Mouse (Mus musculus) heart, embryonic 10.5 days (tissue): ENCODE measurements around the gene Ndufb4. TPM values are rescaled to one million over a fixed set of nuclear protein-coding genes. Genes with fewer than 3 reads are reported as not detected.

Experiments used
- DNase-seq: peaks from one replicate; pipeline ENCODE4 v3.0.0-alpha.2; 2017; ENCODE audit warnings: low spot score
- H3K27ac ChIP-seq: fragments of 300-500 bp; sonication (generic); 2 replicates; pipeline ENCODE4 v1.5.1; 2016; ENCODE audit warnings: mild to moderate bottlenecking
- H3K27me3 ChIP-seq: fragments of 300-500 bp; sonication (generic); 2 replicates; pipeline ENCODE4 v1.6.1; 2016; ENCODE audit warnings: mild to moderate bottlenecking; ENCODE audit not compliant: poor library complexity, insufficient read depth, severe bottlenecking
- H3K36me3 ChIP-seq: fragments of 300-500 bp; sonication (generic); 2 replicates; pipeline ENCODE4 v1.6.1; 2016; ENCODE audit warnings: mild to moderate bottlenecking, moderate library complexity
- H3K4me1 ChIP-seq: fragments of 300-500 bp; sonication (generic); 2 replicates; pipeline ENCODE4 v1.6.1; 2016; ENCODE audit warnings: mild to moderate bottlenecking
- H3K4me3 ChIP-seq: fragments of 300-500 bp; sonication (generic); 2 replicates; pipeline ENCODE4 v1.5.1; 2016; ENCODE audit warnings: mild to moderate bottlenecking, moderate library complexity
- H3K9me3 ChIP-seq: fragments of 300-500 bp; sonication (generic); 2 replicates; pipeline ENCODE4 v1.6.1; 2016; ENCODE audit warnings: mild to moderate bottlenecking, moderate library complexity
- WGBS: fragments of 180-500 bp; shearing (Covaris S2); methylation state at CpG from one replicate; pipeline ENCODE4 v1.1.7; 2016; 5-methylcytosine and 5-hydroxymethylcytosine counted together
- polyA plus RNA-seq: library from polyadenylated mRNA; unstranded; fragments of >200 nt; fragmentation: Nextera tagmentation; extraction: Ambion mirVana; gene quantifications from 2 replicates; pipeline ENCODE4 v1.2.1, GENCODE M21; 2016

Gene Ndufb4
- polyA plus RNA-seq, 1 experiment from 2014 or later = 61.3 TPM

DNA sequence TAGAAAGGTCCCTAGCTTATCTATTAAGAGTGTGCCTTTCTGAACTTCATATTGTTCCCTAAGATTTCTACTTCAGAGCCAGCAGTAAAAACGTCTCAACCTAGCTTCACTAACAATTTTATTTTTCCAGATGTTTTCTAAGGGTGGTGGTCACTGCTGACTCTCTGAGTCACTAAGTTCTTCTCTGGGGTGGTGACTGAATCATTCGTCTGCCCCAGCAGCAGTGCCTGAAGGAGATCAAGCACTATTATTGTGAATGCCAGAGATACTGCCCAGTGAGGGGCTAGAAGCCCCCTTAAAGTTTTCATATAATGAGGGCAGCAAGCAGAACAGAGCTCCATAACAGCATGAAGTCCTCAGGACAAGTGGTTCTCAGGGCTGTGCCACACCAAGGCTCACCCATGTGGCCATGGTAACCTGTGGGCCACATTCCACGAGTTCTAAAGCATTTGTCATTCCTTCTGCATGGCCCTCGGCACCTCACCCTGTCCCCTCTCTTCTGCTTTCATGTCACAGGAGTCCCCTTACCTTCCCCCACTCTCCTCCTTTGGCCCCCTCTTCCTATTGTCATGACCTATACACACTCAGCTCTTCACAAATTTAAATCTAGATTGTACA lies 16.5 kb upstream of the Ndufb4 start:
- H3K36me3 ChIP-seq = no peaks in the 10 kb centered on the region
- no peaks in the 10 kb centered on the region for H3K9me3 ChIP-seq
- no peaks in the 10 kb centered on the region for H3K4me1 ChIP-seq
- WGBS = 28% methylated on average over 4 of the region's 4 CpGs
- no peak overlapping the region for H3K27ac ChIP-seq
- H3K27me3 ChIP-seq = no peaks in the 10 kb centered on the region
- H3K4me3 ChIP-seq = no peak overlapping the region
- DNase-seq = no peak

GRCm38 (mm10) chr16:37665394-37665935 lies 11.2 kb upstream of the Ndufb4 start:
- Histone ChIP-seq H3K27ac (no peak overlapping the region), H3K27me3 (no peaks in the 10 kb centered on the region), H3K4me1 (no peaks in the 10 kb centered on the region), H3K4me3 (no peak overlapping the region), H3K9me3 (no peaks in the 10 kb centered on the region), H3K36me3 (no peaks in the 10 kb centered on the region)
- peak; percentile 57 for DNase-seq
- 60% methylated on average over 5 of the region's 5 CpGs for WGBS

DNA sequence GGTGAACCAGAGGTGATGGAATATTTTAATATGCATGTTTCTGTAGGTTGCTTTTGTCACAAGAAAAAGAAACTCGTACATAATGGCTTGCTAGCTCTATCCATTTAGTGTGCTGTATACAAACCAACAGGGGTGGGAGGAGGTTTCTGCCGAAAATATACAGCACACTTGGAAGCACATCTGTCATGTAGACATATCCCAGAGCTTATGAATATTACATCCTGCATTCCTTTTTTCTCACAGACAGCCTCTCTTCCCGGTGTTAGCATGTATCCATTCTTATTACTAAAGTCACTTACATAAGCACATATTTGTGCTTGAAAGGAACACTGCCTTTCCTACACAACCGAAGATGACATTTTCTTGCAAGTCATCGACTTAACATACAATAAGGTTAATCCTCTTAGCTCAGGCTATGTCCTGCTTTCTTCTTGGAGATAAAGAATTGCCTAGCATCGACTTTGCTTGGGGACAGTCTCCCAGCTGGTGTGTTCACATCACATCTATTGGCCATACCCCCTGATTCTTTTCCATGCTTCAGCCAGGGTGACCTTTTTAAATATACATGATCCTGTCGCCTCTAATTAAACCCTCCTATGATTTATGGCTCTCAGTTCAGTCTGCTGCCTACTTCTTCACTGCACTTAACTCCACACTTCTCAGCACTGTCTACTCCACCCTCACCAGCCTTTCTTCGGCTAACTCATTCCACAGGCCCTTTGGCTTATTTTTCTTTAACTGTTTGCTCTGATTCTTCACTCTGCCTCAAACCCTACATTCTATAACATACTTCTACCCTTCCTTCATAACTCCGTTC lies 9.6 kb upstream of the Ndufb4 start:
- WGBS = 75% methylated on average over 9 of the region's 9 CpGs
- no peaks in the 10 kb centered on the region for H3K36me3 ChIP-seq

DNA sequence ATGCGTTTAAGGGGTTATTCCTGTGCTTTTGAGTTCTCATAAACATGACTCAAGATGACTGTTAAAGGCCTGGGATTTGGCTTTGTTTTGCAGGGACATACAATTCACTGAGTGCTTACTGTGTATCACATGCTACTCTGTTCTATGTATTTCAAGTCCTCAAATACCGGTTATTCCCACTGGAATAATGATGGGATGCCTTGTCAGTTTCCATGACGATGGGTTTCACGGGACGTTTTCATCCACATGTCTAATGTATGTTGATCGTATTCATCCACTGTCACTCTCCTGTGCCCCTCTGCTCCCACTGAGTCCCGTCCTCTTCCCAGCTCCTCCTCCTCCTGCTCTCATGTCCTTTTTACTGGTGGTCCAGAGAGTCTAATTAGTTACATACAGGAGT lies 2.5 kb upstream of the Ndufb4 start:
- WGBS = 84% methylated on average over 7 of the region's 7 CpGs
- H3K4me1 ChIP-seq = peaks cover 24% of the 10 kb centered on the region
- DNase-seq = peak; percentile 33
- H3K9me3 ChIP-seq = no peaks in the 10 kb centered on the region
- no peak overlapping the region for H3K4me3 ChIP-seq
- H3K27ac ChIP-seq = no peak overlapping the region
- H3K36me3 ChIP-seq = no peaks in the 10 kb centered on the region
- H3K27me3 ChIP-seq = no peaks in the 10 kb centered on the region

More for the DNA sequence above, 9.6 kb upstream of the Ndufb4 start:
- peak; percentile 43 for DNase-seq
- no peak overlapping the region for H3K27ac ChIP-seq
- no peaks in the 10 kb centered on the region for H3K4me1 ChIP-seq
- H3K4me3 ChIP-seq = no peak overlapping the region
- H3K9me3 ChIP-seq = no peaks in the 10 kb centered on the region
- no peaks in the 10 kb centered on the region for H3K27me3 ChIP-seq

DNA sequence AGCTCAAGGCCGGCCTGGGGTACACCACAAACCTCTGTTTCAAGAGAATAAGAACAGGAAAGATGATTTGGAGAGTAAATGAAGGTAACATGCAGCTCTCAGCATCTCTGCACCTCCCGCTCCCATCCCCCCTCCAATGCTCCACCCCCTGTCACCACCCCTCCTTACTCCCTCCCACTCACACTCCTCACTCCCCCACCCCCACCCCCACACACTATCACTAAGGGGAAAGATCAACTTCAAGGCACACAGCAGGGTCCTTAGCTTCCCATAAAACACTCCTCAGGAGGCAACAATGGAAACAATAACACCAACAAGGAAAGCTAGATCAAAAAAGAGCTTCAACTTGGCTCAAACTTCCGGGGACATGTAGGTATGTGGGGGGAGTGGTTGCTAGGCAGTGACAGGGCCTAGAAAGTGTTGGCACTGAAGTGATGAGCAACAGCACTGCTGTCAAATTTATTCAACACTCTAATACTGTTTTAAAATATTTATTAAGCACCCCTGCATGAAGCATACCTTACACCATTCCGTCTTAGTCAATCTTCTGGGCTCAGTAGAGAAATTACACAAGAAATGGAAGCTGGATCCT lies 1.6 kb upstream of the Ndufb4 start:
- peak; percentile 75 for DNase-seq
- WGBS = 16% methylated on average over 4 of the region's 4 CpGs
- Histone ChIP-seq H3K4me3 (0 out of 2 replicates have a peak overlapping the region, but pooled peaks have one; percentile 0), H3K4me1 (peaks cover 27% of the 10 kb centered on the region), H3K36me3 (0 out of 2 replicates have a peak, but pooled peaks cover 5% of the 10 kb centered on the region), H3K9me3 (no peaks in the 10 kb centered on the region), H3K27ac (peak overlapping the region; percentile 77), H3K27me3 (no peaks in the 10 kb centered on the region)

- WGBS = 63% methylated on average over 4 of the region's 4 CpGs
- Histone ChIP-seq H3K4me3 (peak overlapping the region; percentile 78; the same call in 1 of the 2 replicates), H3K27ac (peak overlapping the region; percentile 96), H3K36me3 (peaks cover 7% of the 10 kb centered on the region; the same call in 1 of the 2 replicates), H3K27me3 (no peaks in the 10 kb centered on the region), H3K4me1 (peaks cover 27% of the 10 kb centered on the region), H3K9me3 (no peaks in the 10 kb centered on the region)
- peak; percentile 56 for DNase-seq
Measured at GRCm38 (mm10) chr16:37654831-37655455, 690 bp upstream of the Ndufb4 start.

GRCm38 (mm10) chr16:37653058-37653457 lies 1.2 kb downstream of the Ndufb4 start:
- H3K4me1 ChIP-seq = peaks cover 27% of the 10 kb centered on the region
- peak overlapping the region; percentile 78 for H3K4me3 ChIP-seq
- H3K27me3 ChIP-seq = no peaks in the 10 kb centered on the region
- WGBS = 83% methylated on average over 1 of the region's 1 CpGs
- H3K36me3 ChIP-seq = peaks cover 12% of the 10 kb centered on the region
- no peaks in the 10 kb centered on the region for H3K9me3 ChIP-seq
- peak; percentile 67 for DNase-seq
- H3K27ac ChIP-seq = peak overlapping the region; percentile 96; the same call in 1 of the 2 replicates

GRCm38 (mm10) chr16:37652654-37653053 lies 1.6 kb downstream of the Ndufb4 start:
- no peaks in the 10 kb centered on the region for H3K27me3 ChIP-seq
- WGBS = 84% methylated on average over 5 of the region's 5 CpGs

GRCm38 (mm10) chr16:37651467-37651866 lies 2.8 kb downstream of the Ndufb4 start:
- WGBS = 78% methylated on average over 5 of the region's 5 CpGs
- H3K4me1 ChIP-seq = peaks cover 27% of the 10 kb centered on the region
- DNase-seq = peak; percentile 35
- peaks cover 28% of the 10 kb centered on the region for H3K36me3 ChIP-seq
- no peak overlapping the region for H3K4me3 ChIP-seq
- H3K9me3 ChIP-seq = no peaks in the 10 kb centered on the region
- H3K27me3 ChIP-seq = no peaks in the 10 kb centered on the region
- H3K27ac ChIP-seq = peak overlapping the region; percentile 30; the same call in 1 of the 2 replicates

More at GRCm38 (mm10) chr16:37652654-37653053, 1.6 kb downstream of the Ndufb4 start:
- Histone ChIP-seq H3K9me3 (no peaks in the 10 kb centered on the region), H3K27ac (no peak overlapping the region), H3K4me1 (peaks cover 27% of the 10 kb centered on the region), H3K4me3 (peak overlapping the region; percentile 78), H3K36me3 (peaks cover 16% of the 10 kb centered on the region)
- peak; percentile 16 for DNase-seq

DNA sequence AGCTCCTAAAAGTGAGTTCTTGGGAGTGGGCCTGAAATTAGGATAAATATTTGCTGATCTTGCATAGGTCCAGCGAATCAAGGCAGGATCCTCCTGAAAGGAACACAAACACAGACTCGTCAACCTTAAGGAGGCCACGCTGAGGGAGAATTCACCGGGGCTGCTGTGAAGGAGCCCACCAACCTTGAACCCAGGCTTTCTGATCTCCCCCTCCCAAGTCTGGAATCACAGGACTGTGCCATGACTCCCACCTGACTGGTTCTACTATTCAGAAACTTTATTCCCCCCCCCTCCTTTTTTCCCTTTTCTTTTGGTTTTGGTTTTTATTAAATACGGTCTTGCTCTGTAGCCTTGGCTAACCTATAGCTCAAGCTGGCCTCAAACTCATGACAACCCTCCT lies 5.2 kb downstream of the Ndufb4 start:
- no peak overlapping the region for H3K27ac ChIP-seq
- H3K36me3 ChIP-seq = peaks cover 47% of the 10 kb centered on the region
- no peaks in the 10 kb centered on the region for H3K27me3 ChIP-seq
- DNase-seq = peak; percentile 54
- no peak overlapping the region for H3K4me3 ChIP-seq
- WGBS = 88% methylated on average over 5 of the region's 5 CpGs
- peaks cover 15% of the 10 kb centered on the region; the same call in 1 of the 2 replicates for H3K4me1 ChIP-seq
- H3K9me3 ChIP-seq = no peaks in the 10 kb centered on the region

DNA sequence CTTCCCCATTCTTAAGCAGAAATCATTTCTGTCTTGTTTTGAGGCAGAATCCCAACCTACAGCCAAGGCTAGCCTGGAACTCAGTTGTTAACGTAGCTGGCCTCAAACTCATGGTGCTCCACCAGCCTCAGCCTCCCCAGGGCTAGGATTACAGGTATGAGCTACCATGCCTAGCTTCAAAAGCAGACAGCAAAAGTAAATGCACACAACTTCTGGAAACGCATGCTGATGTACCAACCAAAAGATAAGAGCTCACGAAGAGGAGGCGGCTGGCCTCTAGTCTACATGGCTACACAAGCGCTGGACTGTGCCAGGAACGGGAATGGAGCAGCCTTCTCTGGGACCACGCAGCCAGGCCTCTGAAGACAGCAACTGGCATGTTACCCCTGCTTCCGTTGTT lies 6.3 kb downstream of the Ndufb4 start:
- peak; percentile 55 for DNase-seq
- no peaks in the 10 kb centered on the region for H3K27me3 ChIP-seq
- H3K4me1 ChIP-seq = peaks cover 12% of the 10 kb centered on the region; the same call in 1 of the 2 replicates
- WGBS = 92% methylated on average over 8 of the region's 8 CpGs
- H3K4me3 ChIP-seq = no peak overlapping the region
- H3K9me3 ChIP-seq = no peaks in the 10 kb centered on the region
- no peak overlapping the region for H3K27ac ChIP-seq
- peaks cover 47% of the 10 kb centered on the region for H3K36me3 ChIP-seq

- WGBS = 86% methylated on average over 16 of the region's 16 CpGs
Measured at GRCm38 (mm10) chr16:37647067-37647466, 7.2 kb downstream of the Ndufb4 start.

More at GRCm38 (mm10) chr16:37647067-37647466, 7.2 kb downstream of the Ndufb4 start:
- peak; percentile 71 for DNase-seq
- H3K27ac ChIP-seq = no peak overlapping the region
- no peaks in the 10 kb centered on the region for H3K9me3 ChIP-seq
- no peak overlapping the region for H3K4me3 ChIP-seq
- peaks cover 4% of the 10 kb centered on the region; the same call in 1 of the 2 replicates for H3K4me1 ChIP-seq
- H3K27me3 ChIP-seq = no peaks in the 10 kb centered on the region
- peaks cover 47% of the 10 kb centered on the region for H3K36me3 ChIP-seq
